ENCODE assay signal across 7 mouse cellular contexts in the genomic region with DNA sequence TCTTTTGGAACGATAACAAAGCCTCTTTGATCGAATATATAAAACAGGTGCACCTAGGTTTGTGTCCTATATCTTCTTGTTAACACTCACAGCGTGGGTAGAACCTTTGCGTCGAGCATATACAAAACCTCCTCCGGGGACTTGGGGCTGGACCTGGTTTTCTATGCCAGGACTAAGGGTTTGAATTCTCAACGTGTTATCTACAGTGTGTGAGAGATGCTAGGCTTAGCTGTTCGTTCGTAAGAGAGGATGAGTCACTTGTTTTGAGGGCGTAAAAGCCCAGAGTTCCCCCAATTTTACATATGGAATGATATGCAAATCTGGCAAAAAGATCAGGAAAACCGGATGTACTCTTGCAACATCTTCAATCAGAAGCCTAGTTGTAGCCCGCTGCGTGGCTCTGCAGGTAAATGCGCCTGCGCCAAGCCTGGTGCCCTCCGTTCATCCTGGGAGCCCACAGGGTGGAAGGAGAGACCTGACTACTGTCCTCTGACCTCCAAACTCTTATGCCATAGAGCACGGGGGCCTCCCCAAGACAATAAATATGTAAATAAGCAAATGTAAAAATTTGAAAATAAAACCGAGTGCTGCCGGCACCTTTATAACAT. TPM values are rescaled to one million over a fixed set of nuclear protein-coding genes. Genes with fewer than 3 reads are reported as not detected.
DNase-seq lines count a peak whose midpoint lies in the region; ATAC-seq lines count a peak whose summit lies in the region.

No protein-coding gene starts in this region.

- peaks cover 10% of the 10 kb centered on the region; the same call in 1 of the 2 replicates for H3K4me1 ChIP-seq in embryonic facial prominence, embryonic 12.5 days
- H3K4me1 ChIP-seq in hindbrain, embryonic 15.5 days (replicated peaks): peaks cover 7% of the 10 kb centered on the region; the same call in 1 of the 2 replicates

- H3K27ac ChIP-seq in embryonic facial prominence, embryonic 12.5 days: no peak overlapping the region
- peak overlapping the region; percentile 84 for H3K27ac ChIP-seq in hindbrain, embryonic 15.5 days (replicated peaks)

- WGBS in embryonic facial prominence, embryonic 12.5 days: 35% methylated on average over 19 of the region's 19 CpGs
- 29% methylated on average over 19 of the region's 19 CpGs for WGBS in hindbrain, embryonic 15.5 days

- DNase-seq in B cell, adult 2 months: peak; percentile 36 to 41
- peak; percentile 69 to 72 for DNase-seq in left cerebral cortex, postnatal 36 days (ENCODE audit: low spot score in 2 of 2)
- DNase-seq in retina, postnatal 1 day: peak; percentile 44
- DNase-seq in spleen, postnatal 14 days (ENCODE audit: low spot score in 2 of 2): no peak

- H3K27me3 ChIP-seq in embryonic facial prominence, embryonic 12.5 days: no peaks in the 10 kb centered on the region
- H3K27me3 ChIP-seq in hindbrain, embryonic 15.5 days: no peaks in the 10 kb centered on the region

- ATAC-seq in CD4-positive, CD25-positive, alpha-beta regulatory T cell, adult 4 months: peak; percentile 30
- no peak for ATAC-seq in embryonic facial prominence, embryonic 12.5 days (ENCODE audit: insufficient number of reproducible peaks, insufficient read depth, low FRiP score, low TSS enrichment)
- ATAC-seq in hindbrain, embryonic 15.5 days (ENCODE audit: low FRiP score, low read depth): peak; percentile 67

- peak overlapping the region; percentile 21; the same call in 1 of the 2 replicates for H3K9ac ChIP-seq in embryonic facial prominence, embryonic 12.5 days
- H3K9ac ChIP-seq in hindbrain, embryonic 15.5 days: peak overlapping the region; percentile 39

- intact Hi-C loops in left cerebral cortex, postnatal 36 days (cut with DNase I): loop anchor here (2.0 to 10.0 kb wide), 2 partner anchors 221 to 451 kb away; partner anchors contain the start of gene Yeats4

- no peaks in the 10 kb centered on the region for H3K9me3 ChIP-seq in embryonic facial prominence, embryonic 12.5 days
- H3K9me3 ChIP-seq in hindbrain, embryonic 15.5 days: no peaks in the 10 kb centered on the region

- peak overlapping the region; percentile 52 for H3K4me2 ChIP-seq in embryonic facial prominence, embryonic 12.5 days (replicated peaks)
- peak overlapping the region; percentile 63 for H3K4me2 ChIP-seq in hindbrain, embryonic 15.5 days

- H3K36me3 ChIP-seq in embryonic facial prominence, embryonic 12.5 days: no peaks in the 10 kb centered on the region
- H3K36me3 ChIP-seq in hindbrain, embryonic 15.5 days: no peaks in the 10 kb centered on the region

- peak overlapping the region; percentile 28 for H3K4me3 ChIP-seq in embryonic facial prominence, embryonic 12.5 days
- H3K4me3 ChIP-seq in hindbrain, embryonic 15.5 days: peak overlapping the region; percentile 35

RNA-seq across cellular contexts. Expression of gene Mdm2, which starts 34.4 kb away (rescaled TPM):
- polyA plus RNA-seq in CD4-positive, CD25-positive, alpha-beta regulatory T cell, adult 4 months (2017; shearing (Covaris generic)): 10 to 100 TPM; 47.3 to 54.7 TPM
- polyA plus RNA-seq in embryonic facial prominence, embryonic 12.5 days (2016; fragmentation: Nextera tagmentation; extraction: Ambion mirVana): 55.0 and 55.9 TPM in 2 replicates
- polyA plus RNA-seq in hindbrain, embryonic 15.5 days (2015; fragmentation: Nextera tagmentation; extraction: Ambion mirVana): 47.1 and 52.5 TPM in 2 replicates
- 10 to 100 TPM; 47.0 to 66.1 TPM for total RNA-seq in left cerebral cortex, postnatal 36 days (2021)

RNA-seq across cellular contexts. Expression of gene Cpm, which starts 46.8 kb away (rescaled TPM):
- 10 to 100 TPM; 26.0 to 26.2 TPM for polyA plus RNA-seq in CD4-positive, CD25-positive, alpha-beta regulatory T cell, adult 4 months (2017; shearing (Covaris generic))
- 19.3 and 20.4 TPM in 2 replicates for polyA plus RNA-seq in embryonic facial prominence, embryonic 12.5 days (2016; fragmentation: Nextera tagmentation; extraction: Ambion mirVana)
- polyA plus RNA-seq in hindbrain, embryonic 15.5 days (2015; fragmentation: Nextera tagmentation; extraction: Ambion mirVana): 2.8 and 3.3 TPM in 2 replicates
- 1 to 10 TPM; 7.5 to 8.1 TPM for total RNA-seq in left cerebral cortex, postnatal 36 days (2021)

Comparison
In these comparisons a context has a peak if more than half of its experiments do, and no peak if none do; other contexts are left out.
1. DNase-seq: peak in B cell, adult 2 months (2 of 2), left cerebral cortex, postnatal 36 days (2 of 2) and retina, postnatal 1 day (single experiment); none in spleen, postnatal 14 days (0 of 2).